Mouse (Mus musculus) hindbrain, embryonic 15.5 days (tissue): ENCODE measurements at regions not wholly inside any gene's neighbourhood (a gene's known extent, or its start where the extent isn't known, plus 50 kb on each side); places are given as distances from the start of the nearest gene placed in this dataset.

ENCODE experiments used
- ATAC-seq: fragments of 200-750 bp; cut with Nextera tagmentation; 2 replicates; pipeline ENCODE4 v1.8.0; 2017; ENCODE audit warnings: low read depth, moderate number of reproducible peaks, moderate TSS enrichment; ENCODE audit not compliant: low FRiP score
- H3K27ac ChIP-seq: fragments of 300-500 bp; sonication (generic); replicated peaks from 2 replicates; pipeline ENCODE4 v1.5.1; 2015; ENCODE audit warnings: mild to moderate bottlenecking, inconsistent platforms
- H3K27me3 ChIP-seq: fragments of 300-500 bp; sonication (generic); 2 replicates; pipeline ENCODE4 v1.6.1; 2015; ENCODE audit warnings: control low read depth, inconsistent platforms
- H3K36me3 ChIP-seq: fragments of 300-500 bp; sonication (generic); 2 replicates; pipeline ENCODE4 v1.6.1; 2015; ENCODE audit warnings: control low read depth, inconsistent platforms
- H3K4me1 ChIP-seq: fragments of 300-500 bp; sonication (generic); replicated peaks from 2 replicates; pipeline ENCODE4 v1.6.1; 2015; ENCODE audit warnings: control low read depth, inconsistent platforms
- H3K4me2 ChIP-seq: fragments of 300-500 bp; sonication (generic); 2 replicates; pipeline ENCODE4 v1.6.1; 2015; ENCODE audit warnings: moderate library complexity, mild to moderate bottlenecking, inconsistent platforms
- H3K4me3 ChIP-seq: fragments of 300-500 bp; sonication (generic); 2 replicates; pipeline ENCODE4 v1.5.1; 2015; ENCODE audit warnings: mild to moderate bottlenecking, inconsistent platforms
- H3K9ac ChIP-seq: fragments of 300-500 bp; sonication (generic); 2 replicates; pipeline ENCODE4 v1.6.1; 2015; ENCODE audit warnings: inconsistent platforms
- H3K9me3 ChIP-seq: fragments of 300-500 bp; sonication (generic); 2 replicates; pipeline ENCODE4 v1.6.1; 2016; ENCODE audit warnings: control low read depth, inconsistent platforms
- WGBS: fragments of 180-500 bp; shearing (Covaris S2); methylation state at CpG from one replicate; pipeline ENCODE4 v1.1.7; 2015; 5-methylcytosine and 5-hydroxymethylcytosine counted together

DNA sequence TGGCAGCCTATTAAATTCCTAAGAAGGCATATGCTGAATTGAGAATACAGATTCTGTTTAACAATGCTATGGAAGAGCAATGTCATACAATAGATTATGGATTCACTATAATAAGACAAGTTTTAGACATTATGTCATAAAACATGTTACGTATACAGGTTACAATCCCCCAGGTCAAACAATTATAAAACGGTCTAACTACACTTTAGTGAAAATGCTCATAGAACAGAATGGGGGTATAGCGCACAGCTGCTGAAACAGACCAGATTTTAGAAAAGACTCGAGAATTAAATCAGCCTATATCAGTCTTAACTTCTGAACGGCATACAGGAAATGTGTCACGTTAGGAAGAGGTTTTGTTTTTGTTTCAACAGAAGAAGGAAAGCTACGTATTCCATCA is 660.5 kb upstream of the Sel1l start:
- H3K9ac ChIP-seq: no peak overlapping the region
- no peaks in the 10 kb centered on the region for H3K9me3 ChIP-seq
- WGBS: 84% methylated on average over 7 of the region's 7 CpGs
- no peak for ATAC-seq
- H3K4me2 ChIP-seq: no peak overlapping the region
- H3K4me3 ChIP-seq: no peak overlapping the region
- H3K27ac ChIP-seq: no peak overlapping the region
- no peaks in the 10 kb centered on the region for H3K27me3 ChIP-seq
- no peaks in the 10 kb centered on the region for H3K4me1 ChIP-seq
- H3K36me3 ChIP-seq: no peaks in the 10 kb centered on the region

DNA sequence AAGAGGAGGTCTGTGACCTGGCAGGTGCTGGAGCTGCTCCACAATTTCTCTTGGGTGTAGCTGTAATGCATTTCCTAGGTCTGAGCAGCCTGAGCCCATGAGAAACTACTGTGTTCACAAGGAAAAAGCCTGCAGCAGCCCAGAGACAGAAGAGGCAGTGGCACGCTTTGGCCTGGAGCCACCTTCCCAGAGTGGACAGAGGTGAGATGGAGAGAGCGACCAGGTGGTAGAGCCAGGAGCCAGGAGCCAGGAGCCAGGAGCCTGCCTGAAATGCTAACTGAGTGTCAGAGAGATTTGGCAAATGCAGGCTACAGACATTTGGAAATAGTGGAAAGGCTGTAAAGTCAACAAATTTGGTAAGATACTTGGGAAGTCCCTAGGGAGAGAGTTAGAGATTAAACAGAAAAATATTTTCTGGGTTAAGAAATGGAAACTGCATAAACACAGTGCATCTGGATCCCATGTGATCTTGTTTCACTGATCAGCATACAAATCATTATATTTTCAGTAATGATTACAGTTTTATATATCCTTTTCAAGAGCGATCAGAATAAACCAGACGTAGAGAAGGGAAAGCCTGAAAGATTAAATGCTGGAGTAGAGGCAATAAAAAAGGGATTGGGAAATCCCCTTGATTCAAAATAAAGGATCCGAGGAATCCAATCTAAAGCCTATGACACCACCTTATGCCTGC is 660.0 kb upstream of the Sel1l start:
- Histone ChIP-seq H3K27me3 (no peaks in the 10 kb centered on the region), H3K36me3 (no peaks in the 10 kb centered on the region), H3K4me2 (no peak overlapping the region), H3K27ac (no peak overlapping the region), H3K9me3 (no peaks in the 10 kb centered on the region), H3K4me3 (no peak overlapping the region), H3K4me1 (no peaks in the 10 kb centered on the region), H3K9ac (no peak overlapping the region)
- 80% methylated on average over 5 of the region's 5 CpGs for WGBS
- ATAC-seq: no peak

DNA sequence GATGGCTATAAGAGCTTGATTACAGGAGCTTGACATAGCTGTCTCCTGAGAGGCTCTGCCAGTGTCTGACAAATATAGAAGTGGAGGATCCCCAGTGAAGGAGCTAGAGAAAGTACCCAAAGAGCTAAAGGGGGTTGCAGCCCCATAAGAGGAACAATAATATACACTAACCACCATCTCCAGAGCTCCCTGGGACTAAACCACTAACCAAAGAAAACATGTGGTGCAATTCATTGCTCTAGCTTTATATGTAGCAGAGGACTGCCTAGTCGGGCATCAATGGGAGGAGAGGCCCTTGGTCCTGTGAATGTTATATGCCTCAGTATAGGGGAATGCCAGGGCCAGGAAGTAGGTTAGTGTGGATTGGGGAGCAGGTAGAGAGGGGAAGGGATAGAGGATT is 635.0 kb upstream of the Sel1l start:
- Histone ChIP-seq H3K9me3 (no peaks in the 10 kb centered on the region), H3K4me3 (no peak overlapping the region), H3K9ac (no peak overlapping the region), H3K4me2 (no peak overlapping the region), H3K27me3 (no peaks in the 10 kb centered on the region), H3K27ac (no peak overlapping the region), H3K4me1 (no peaks in the 10 kb centered on the region), H3K36me3 (no peaks in the 10 kb centered on the region)
- 90% methylated on average over 1 of the region's 1 CpGs for WGBS
- no peak for ATAC-seq

DNA sequence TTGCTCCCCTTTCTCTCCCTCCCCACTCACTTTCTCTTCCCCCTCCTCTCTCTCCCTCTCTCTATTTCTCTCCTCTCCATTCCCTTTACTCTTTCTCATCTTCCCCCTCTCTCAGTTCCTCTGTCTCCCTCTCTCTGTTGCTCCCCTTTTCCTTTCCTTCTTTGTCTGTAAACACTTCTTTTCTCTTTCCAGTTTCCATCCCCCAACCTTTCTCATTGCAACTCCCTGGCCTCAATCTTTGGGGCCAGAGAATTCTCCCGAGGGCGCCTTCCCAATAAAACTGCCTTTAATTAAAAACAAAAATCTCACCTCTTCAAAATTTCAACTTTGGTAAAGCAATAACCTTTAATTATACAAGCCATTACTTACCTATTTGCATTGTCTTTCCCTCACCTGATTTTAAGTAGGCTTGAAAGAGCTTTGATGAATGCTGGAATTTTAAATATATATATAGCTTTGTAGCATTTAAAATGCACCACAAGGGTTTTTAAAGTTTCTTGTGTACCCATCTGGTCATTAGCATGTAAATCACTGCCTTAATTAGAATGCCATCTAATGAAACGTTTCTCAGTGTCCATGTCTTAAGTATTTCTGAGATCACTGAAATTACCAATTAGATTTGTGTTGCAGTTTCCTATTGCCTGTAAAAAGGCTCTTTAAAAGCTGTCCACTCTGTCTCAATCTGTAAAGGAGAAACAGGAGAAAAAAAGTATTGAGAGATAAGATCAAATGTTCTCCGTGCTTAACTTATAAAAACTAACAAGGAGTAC is 625.5 kb upstream of the Sel1l start:
- no peak for ATAC-seq
- H3K9ac ChIP-seq: no peak overlapping the region
- H3K4me1 ChIP-seq: no peaks in the 10 kb centered on the region
- H3K27me3 ChIP-seq: no peaks in the 10 kb centered on the region
- H3K4me2 ChIP-seq: no peak overlapping the region
- no peak overlapping the region for H3K4me3 ChIP-seq
- H3K9me3 ChIP-seq: no peaks in the 10 kb centered on the region
- WGBS: 57% methylated on average over 4 of the region's 4 CpGs
- no peaks in the 10 kb centered on the region for H3K36me3 ChIP-seq
- H3K27ac ChIP-seq: no peak overlapping the region

DNA sequence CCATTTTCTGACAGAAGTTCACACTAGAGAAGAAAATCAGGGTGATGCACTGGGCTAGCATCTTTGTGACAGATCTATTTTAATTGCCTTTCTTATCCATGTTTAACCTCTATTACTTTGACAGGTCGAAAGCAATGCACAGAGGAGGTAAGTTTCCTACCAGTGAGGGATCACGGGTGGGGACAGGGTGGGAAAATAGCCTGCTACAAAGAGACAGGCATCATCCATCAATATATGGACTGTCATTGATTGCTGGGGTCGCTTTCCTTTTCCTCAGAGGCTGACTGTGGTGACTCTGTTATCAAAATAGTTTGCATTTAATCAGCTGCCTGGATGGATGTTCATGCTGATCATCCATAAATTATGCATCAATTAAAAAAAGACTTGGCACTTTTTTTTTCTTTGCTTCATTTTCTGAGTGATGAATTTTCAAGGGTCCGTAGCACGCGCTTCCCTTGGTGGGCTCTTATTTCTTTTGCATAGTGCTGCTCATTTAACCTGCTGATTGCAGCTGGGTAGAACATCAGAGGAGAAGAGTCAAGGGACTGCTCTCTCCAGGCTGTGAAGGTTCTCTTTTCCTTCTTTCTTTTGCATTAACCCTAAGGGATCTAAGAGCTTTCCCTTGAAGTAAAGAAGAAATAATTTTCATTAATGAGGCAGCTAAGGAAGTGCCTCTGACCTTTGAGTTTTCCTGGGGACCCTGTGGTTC is 602.3 kb upstream of the Sel1l start:
- Histone ChIP-seq H3K4me2 (no peak overlapping the region), H3K36me3 (no peaks in the 10 kb centered on the region), H3K9me3 (no peaks in the 10 kb centered on the region), H3K27me3 (no peaks in the 10 kb centered on the region), H3K4me3 (no peak overlapping the region), H3K27ac (no peak overlapping the region), H3K4me1 (no peaks in the 10 kb centered on the region), H3K9ac (no peak overlapping the region)
- no peak for ATAC-seq
- WGBS: 37% methylated on average over 6 of the region's 6 CpGs

DNA sequence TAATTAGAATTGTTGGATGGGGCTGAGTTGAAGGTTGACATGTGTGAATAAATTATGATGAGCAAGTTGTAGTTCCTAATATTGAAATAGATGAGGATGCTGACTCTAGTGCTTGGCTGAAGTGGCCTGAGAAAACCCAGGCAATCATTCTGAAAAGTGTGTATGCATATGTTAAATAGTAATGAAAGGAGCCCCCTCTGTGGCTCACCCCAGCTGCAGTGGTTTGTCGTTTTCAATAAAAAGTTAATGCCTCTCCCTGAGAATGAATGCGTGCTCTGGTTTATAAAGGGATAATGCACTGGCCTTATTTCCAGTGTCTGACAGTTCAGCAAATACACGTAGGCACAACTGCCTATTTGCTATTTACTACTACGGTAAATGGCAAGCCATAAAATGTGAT is 569.5 kb upstream of the Sel1l start:
- Histone ChIP-seq H3K4me1 (no peaks in the 10 kb centered on the region), H3K27ac (no peak overlapping the region), H3K9ac (no peak overlapping the region), H3K36me3 (no peaks in the 10 kb centered on the region), H3K9me3 (no peaks in the 10 kb centered on the region), H3K4me2 (no peak overlapping the region), H3K4me3 (no peak overlapping the region), H3K27me3 (no peaks in the 10 kb centered on the region)
- no peak for ATAC-seq
- WGBS: 53% methylated on average over 4 of the region's 4 CpGs

DNA sequence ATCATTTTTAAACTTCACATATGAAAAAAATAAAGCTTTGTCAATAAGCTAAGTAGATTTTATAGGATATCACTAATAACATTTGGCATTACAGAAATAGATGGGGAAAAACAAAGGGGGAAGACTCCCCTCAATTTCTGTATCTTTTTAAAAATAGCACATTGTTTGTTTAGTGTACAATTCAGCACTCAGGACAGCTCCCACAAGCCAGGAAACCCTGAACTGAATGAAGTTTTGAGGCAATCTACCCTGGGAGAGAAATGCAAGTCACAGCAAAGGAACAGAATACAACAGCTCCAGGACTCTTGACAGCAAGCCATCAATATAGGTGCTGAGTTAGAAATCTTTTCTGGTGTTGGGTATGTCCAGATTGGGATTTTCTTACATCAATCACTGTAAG is 556.5 kb upstream of the Sel1l start:
- H3K9me3 ChIP-seq: no peaks in the 10 kb centered on the region
- no peak for ATAC-seq
- no peak overlapping the region for H3K4me3 ChIP-seq
- H3K4me2 ChIP-seq: no peak overlapping the region
- H3K27ac ChIP-seq: no peak overlapping the region
- no peaks in the 10 kb centered on the region for H3K27me3 ChIP-seq
- H3K36me3 ChIP-seq: no peaks in the 10 kb centered on the region
- H3K9ac ChIP-seq: no peak overlapping the region
- H3K4me1 ChIP-seq: no peaks in the 10 kb centered on the region

DNA sequence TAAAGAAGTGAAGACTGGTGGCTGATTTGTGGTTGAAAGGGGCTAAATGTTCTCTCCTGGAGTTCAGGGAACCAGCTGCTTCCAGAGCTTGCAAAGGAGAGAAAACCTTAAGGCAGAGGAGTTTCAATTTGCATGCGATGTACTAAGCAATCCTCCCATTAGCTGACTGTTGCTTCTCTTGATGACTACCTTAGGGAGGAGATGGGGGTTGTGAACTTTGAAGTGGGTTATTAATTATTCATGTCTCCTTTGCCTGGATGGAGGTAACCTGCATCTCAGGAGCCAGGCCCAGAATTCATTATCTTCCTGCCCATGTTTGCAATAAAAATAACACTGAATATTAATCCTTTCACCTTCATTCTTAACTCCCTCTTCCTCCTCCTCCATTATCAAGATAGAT is 552.0 kb upstream of the Sel1l start:
- 30% methylated on average over 1 of the region's 1 CpGs for WGBS
- ATAC-seq: no peak

DNA sequence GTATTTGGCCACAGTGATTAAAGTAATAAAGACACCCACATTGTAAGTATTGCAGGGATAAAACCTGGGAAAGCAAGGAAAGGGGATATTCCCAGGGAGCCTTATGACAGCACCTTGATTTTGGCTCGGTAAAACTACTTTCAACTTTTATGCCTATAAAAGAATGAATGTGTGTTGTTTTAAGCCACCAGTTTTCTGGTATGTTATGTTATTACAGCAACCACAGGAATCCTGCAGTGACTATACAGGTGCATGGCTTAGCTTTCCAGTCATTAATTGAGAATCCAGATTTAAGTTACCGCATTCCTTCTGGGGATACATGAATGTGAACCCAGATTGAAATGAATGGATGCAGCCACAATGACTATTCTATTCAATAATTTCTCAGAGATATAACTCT is 537.2 kb upstream of the Sel1l start:
- H3K4me3 ChIP-seq: no peak overlapping the region
- H3K36me3 ChIP-seq: no peaks in the 10 kb centered on the region
- H3K9me3 ChIP-seq: no peaks in the 10 kb centered on the region
- no peak overlapping the region for H3K9ac ChIP-seq
- no peak overlapping the region for H3K27ac ChIP-seq
- ATAC-seq: no peak
- H3K4me2 ChIP-seq: no peak overlapping the region
- 91% methylated on average over 2 of the region's 2 CpGs for WGBS
- H3K4me1 ChIP-seq: peaks cover 7% of the 10 kb centered on the region
- no peaks in the 10 kb centered on the region for H3K27me3 ChIP-seq

More for the DNA sequence above, 552.0 kb upstream of the Sel1l start:
- H3K4me1 ChIP-seq: no peaks in the 10 kb centered on the region
- H3K36me3 ChIP-seq: no peaks in the 10 kb centered on the region
- no peaks in the 10 kb centered on the region for H3K27me3 ChIP-seq
- H3K4me2 ChIP-seq: no peak overlapping the region
- H3K9me3 ChIP-seq: no peaks in the 10 kb centered on the region
- H3K4me3 ChIP-seq: no peak overlapping the region
- H3K9ac ChIP-seq: no peak overlapping the region
- H3K27ac ChIP-seq: no peak overlapping the region

DNA sequence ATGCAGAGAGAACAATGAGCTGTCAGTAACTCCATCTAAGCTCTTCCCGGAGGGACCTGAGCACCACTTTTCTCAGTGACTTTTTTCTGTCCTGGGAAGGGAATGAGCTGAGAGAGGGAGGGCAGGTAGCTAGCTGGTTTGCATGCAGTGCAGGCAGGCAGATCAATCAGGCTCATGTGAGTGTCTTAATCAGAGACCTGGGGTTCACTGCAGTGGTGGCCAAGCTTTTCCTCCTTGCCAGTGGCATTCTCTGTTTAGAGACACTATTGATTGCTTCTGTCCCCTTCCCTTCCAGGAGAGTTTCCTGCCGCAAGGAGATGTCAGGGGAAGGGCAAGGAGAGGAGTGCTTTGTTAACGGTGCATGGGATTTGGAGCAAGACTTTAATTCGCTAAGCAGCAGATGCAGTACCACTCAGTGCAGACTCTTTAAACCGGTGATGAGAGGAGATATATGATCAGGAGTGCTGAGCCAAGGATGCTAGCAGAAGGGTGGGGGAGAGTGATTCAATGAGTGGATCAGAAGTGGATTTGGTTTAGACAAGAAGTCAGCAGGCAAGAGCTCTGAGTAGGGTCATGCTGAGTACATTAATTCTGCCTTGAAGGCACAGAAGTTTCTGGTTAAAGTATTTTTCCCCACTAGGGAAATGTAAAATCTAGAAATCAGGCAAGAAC is 535.4 kb upstream of the Sel1l start:
- 12% methylated on average over 5 of the region's 5 CpGs for WGBS
- no peaks in the 10 kb centered on the region for H3K27me3 ChIP-seq
- H3K9me3 ChIP-seq: no peaks in the 10 kb centered on the region
- H3K4me2 ChIP-seq: no peak overlapping the region
- 0 out of 2 replicates have a peak, but pooled peaks have one; percentile 19 for ATAC-seq
- H3K9ac ChIP-seq: no peak overlapping the region
- peaks cover 7% of the 10 kb centered on the region for H3K4me1 ChIP-seq
- no peak overlapping the region for H3K4me3 ChIP-seq
- H3K27ac ChIP-seq: no peak overlapping the region
- H3K36me3 ChIP-seq: no peaks in the 10 kb centered on the region

DNA sequence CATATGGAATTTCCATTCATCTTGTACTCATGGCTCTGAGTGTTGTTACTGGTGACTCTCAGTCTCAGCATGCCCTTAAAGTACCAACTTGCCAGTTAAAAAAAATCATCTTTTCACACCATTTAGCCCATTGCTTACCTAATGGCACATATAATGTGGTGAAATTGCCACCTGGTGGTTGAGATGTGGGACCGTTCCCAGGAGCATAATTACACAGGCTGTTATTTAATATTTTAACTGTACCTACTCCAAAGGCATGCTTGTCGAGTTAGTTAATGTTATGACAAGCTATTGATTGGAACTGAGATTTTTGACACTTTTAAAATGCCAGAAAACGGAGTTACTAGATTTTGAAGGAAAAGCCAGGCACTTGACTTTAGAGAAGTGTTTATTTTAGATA is 530.2 kb upstream of the Sel1l start:
- Histone ChIP-seq H3K4me3 (no peak overlapping the region), H3K27ac (no peak overlapping the region)

DNA sequence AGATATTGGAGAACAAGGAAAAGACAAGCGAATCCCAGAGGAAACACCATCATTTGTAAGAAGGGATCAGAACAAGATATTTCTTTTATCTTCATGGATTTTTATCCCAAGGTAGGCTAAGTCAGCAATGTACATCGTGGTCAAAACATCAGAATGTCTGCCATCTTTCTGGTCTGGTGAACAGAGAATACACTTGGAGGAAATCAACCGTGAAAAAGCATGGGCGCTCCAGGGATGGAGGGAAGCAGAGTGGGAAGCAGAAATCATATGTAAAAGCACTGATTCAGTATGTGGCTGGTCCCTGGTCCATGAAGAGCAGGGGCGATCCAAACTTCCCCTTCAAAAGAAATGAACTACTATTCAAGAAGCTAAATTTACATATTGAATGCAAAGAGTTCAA is 517.0 kb upstream of the Sel1l start:
- Histone ChIP-seq H3K9ac (no peak overlapping the region), H3K9me3 (no peaks in the 10 kb centered on the region), H3K4me1 (no peaks in the 10 kb centered on the region), H3K27me3 (no peaks in the 10 kb centered on the region), H3K4me2 (no peak overlapping the region), H3K27ac (no peak overlapping the region), H3K4me3 (no peak overlapping the region), H3K36me3 (no peaks in the 10 kb centered on the region)
- 79% methylated on average over 5 of the region's 5 CpGs for WGBS
- no peak for ATAC-seq

More for the DNA sequence above, 530.2 kb upstream of the Sel1l start:
- no peaks in the 10 kb centered on the region for H3K36me3 ChIP-seq
- 61% methylated on average over 3 of the region's 3 CpGs for WGBS
- H3K9me3 ChIP-seq: no peaks in the 10 kb centered on the region
- no peak overlapping the region for H3K4me2 ChIP-seq
- H3K27me3 ChIP-seq: no peaks in the 10 kb centered on the region
- H3K4me1 ChIP-seq: peaks cover 2% of the 10 kb centered on the region
- ATAC-seq: no peak
- H3K9ac ChIP-seq: no peak overlapping the region
